Mouse (Mus musculus) cerebellum, postnatal 25 days (tissue): Measurements from ENCODE around the gene Ppargc1a.

Experiments
- DNase-seq, 2 experiments: peaks; one replicate each; pipeline ENCODE4 v3.0.0; 2021; ENCODE audit warnings: mixed read lengths in 2 of 2

The Ppargc1a gene

GRCm38 (mm10) chr5:51552483-51553091 lies 14.9 kb downstream of the Ppargc1a start:
- DNase-seq, result peak; percentile 31 to 43

GRCm38 (mm10) chr5:51551852-51552482 lies 15.6 kb downstream of the Ppargc1a start:
- no peak for DNase-seq

DNA sequence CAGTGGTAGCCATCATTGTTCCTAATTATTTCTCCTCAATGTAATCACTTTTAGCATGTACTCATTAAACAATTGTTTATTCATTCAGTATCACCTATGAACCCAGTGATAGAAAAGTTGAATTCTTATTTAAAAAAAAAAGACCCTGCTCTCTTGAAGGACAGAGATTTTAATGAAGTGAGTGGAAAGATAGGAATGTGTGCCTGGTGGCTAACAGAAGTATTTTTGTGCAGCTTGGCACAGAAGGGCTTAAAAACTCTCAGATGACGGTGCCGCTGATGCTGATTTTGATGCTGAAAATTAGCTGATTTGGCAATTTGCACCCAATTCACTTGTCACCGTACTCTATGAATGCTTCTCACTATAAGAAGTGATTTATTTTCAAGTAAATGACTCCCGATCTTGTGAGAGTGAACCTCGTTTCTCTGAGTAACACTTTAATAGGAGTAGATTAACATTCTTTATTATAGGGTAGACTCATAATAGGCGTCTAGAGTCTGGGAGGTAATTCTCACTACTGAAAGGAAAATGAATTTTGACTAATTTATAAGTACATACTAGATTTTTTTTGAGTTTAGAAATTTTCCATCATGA lies 20.0 kb downstream of the Ppargc1a start:
- no peak for DNase-seq

DNA sequence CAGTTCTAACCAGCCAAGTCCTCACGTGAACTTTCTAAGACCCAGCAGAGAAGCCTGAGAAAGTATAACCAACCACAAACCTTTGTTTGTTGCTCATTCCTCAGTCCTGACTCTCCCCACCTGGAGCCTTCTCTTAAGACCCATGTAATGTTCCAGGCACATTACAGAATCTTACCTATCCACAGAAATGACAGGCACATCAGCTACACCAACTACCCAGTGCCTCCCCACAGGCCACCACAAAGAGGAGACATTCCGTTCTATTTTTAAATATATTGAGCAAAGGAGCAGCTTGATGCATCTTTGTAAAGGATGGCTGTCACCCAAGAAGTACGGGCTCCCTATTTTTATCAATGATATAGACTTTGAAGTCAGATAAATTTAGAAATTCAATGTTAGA lies 20.7 kb downstream of the Ppargc1a start:
- DNase-seq, result no peak

- no peak for DNase-seq
Observed at GRCm38 (mm10) chr5:51545133-51546049, 22.1 kb downstream of the Ppargc1a start.

- DNase-seq, result no peak
Observed at GRCm38 (mm10) chr5:51544141-51544735, 23.3 kb downstream of the Ppargc1a start.

- DNase-seq, result no peak
Observed at GRCm38 (mm10) chr5:51541557-51541956, 26.0 kb downstream of the Ppargc1a start.

- DNase-seq, result no peak
Observed at GRCm38 (mm10) chr5:51540816-51541215, 26.7 kb downstream of the Ppargc1a start.

GRCm38 (mm10) chr5:51539563-51539962 lies 28.0 kb downstream of the Ppargc1a start:
- no peak for DNase-seq

DNA sequence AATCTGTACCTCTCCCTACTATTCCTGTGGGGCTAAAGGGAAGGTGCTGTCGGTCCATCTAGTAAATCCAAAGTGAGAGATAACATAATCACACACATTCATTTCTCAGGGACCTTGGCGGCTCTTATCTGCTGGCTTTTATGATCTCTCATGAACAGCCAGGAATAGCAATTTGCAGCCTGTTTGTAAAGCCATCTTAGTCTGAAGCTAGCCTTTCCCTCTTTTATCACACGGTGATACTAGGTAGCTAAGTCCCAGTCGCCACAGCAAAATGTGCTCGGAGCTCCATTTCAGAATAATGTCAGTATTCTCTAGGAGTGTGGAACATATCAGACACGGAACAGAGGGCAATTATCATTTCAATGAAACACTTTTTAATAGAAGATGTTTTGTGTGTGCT lies 29.2 kb downstream of the Ppargc1a start:
- DNase-seq, result no peak

GRCm38 (mm10) chr5:51537646-51538030 lies 29.9 kb downstream of the Ppargc1a start:
- no peak for DNase-seq

- no peak for DNase-seq
Observed at GRCm38 (mm10) chr5:51537009-51537645, 30.4 kb downstream of the Ppargc1a start.

DNA sequence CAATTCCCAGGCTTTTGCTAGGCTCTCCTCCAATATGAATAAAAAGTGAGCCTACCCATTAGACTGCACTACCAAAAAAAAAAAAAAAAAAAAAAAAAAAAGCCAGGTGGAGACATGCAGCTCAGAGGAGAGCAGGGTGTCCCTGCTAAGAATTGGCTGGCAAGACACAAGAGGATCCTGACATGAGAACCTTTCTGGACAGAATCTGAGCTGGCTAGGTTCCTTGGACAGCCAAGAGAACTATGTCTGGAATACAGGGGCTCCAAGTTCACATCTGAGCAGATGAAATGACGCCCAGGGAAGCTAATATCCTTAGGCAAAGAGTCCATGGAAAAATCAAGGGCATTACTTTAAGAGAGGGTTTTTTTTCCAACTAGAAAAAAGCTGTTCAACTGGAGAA lies 33.1 kb downstream of the Ppargc1a start:
- no peak for DNase-seq

DNA sequence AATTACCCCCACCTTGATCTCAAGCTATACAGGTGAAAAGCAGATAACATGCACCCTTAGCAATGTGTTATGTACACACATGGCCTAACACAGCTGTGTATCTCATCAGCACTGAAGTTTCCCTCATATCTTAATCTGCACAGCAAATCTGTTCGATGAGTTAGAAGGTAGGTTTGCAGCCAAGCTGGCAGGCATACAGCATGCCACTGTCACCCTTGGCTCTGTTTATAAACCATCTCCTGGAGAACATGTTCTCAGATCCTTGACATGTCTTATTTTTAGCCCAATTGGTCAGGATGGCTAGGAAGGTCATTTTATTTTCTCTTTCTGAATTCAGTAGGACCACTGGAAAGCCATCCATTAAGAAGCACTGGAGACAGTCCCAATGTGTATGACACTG lies 36.2 kb downstream of the Ppargc1a start:
- no peak for DNase-seq

GRCm38 (mm10) chr5:51529444-51529843 lies 38.1 kb downstream of the Ppargc1a start:
- DNase-seq, result no peak

DNA sequence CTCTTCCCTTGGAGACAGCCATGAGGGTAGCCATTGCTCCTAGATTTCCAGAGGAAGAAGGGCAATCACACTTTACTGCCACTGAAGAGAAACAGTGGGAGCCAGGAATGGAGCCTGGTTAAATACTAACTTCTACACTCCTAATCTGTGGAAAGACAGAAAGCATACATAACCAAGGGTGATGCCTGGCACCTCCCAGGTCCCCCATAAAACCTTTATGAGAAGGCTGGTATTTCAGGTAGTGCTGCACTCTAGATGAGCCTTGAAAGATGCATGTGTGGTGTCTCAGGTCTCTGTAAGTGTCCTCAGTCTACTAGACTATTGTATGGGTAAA lies 39.4 kb downstream of the Ppargc1a start:
- no peak for DNase-seq

- DNase-seq, result no peak
Observed at GRCm38 (mm10) chr5:51527498-51528164, 39.9 kb downstream of the Ppargc1a start.

DNA sequence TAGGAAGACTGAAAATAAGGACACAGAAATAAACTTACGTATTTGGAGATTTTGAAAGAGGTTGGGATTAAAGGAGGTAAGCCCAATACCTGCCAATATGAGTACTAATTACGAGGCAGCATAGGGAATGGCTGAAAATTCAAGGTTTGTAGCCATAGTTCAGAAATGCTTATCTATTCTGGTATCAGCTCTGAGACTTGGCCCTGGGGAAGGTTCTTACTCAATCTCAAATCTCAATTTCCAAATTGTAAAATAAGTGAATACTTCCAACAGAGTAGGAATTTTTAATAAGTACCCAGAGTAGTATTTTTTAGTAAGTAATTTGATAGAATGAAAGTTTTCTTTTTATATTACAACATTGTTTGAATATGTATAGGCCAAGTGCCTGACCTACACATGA lies 41.7 kb downstream of the Ppargc1a start:
- DNase-seq, result no peak

GRCm38 (mm10) chr5:51520807-51521206 lies 46.7 kb downstream of the Ppargc1a start:
- DNase-seq, result no peak

DNA sequence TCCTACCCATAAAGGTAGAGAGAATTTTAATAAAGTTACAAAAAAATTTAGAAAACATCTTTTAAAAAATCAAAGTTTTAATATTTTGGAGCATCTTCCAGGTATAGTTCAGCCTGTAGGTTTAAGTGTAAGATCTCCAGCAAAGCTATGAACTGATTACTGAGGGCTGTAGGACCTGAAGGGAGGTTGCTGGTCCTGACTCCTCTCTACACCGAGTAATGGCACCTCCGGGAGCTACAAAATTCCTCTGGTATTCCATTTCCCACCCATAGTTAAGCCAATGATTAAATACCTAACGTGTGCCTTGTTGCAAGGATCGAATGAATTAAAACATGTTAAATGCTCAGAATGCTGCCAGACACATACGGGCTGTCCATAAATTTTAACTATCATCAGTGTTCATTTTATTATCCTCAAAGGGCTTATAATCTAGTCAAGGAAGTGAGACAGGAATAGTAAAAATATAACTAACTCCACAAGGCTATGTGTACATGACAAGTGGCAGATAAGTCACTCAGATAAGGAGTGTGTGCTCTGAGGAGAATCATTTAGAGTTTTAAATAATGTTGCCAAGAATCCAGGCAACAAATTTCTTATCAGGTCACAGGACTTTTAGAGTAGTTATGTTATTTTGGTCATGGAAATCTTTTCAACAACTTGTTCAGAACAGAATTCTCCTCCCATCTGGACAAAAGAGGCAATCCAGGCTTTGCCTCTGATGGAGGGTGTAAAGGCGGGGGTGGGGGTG lies 49.9 kb downstream of the Ppargc1a start:
- no peak for DNase-seq

GRCm38 (mm10) chr5:51504654-51505053 lies 62.9 kb downstream of the Ppargc1a start:
- no peak for DNase-seq
